Mouse (Mus musculus): ENCODE results near the gene Olfr693. TPM values are rescaled to one million over a fixed set of nuclear protein-coding genes. Genes with fewer than 3 reads are reported as not detected.
"Not testable (repeated sequence)": the region's sequence is repeated elsewhere in the genome, so short reads cannot be mapped to it uniquely, and the experiment has no call there.

Gene Olfr693
- polyA plus RNA-seq (2012; fragmentation: generic; extraction: Trizol): not detected
- long read RNA-seq, experiment 1: 0 reads
- long read RNA-seq, experiment 2: 0 reads

GRCm38 (mm10) chr7:106680484-106680883, at the start of gene Olfr693:
Olfr693 (minus strand) TSS chr7:106680584.
- H3K79me2 ChIP-seq (ENCODE audit: control insufficient read depth, insufficient read depth): no peaks in the 10 kb centered on the region
- no peak for TF ChIP-seq USF1 (IDR thresholded peaks at IDR 0.05; ENCODE audit: low read depth)
- no peak for TF ChIP-seq CTCF (IDR thresholded peaks at IDR 0.05; ENCODE audit: control insufficient read depth, insufficient read depth, insufficient read length)
- TF ChIP-seq CEBPB (IDR thresholded peaks at IDR 0.05; ENCODE audit: low read depth): no peak
- no peak for TF ChIP-seq MYOG (IDR thresholded peaks at IDR 0.05; ENCODE audit: control insufficient read depth, extremely low read depth, insufficient read length)
- no peak for TF ChIP-seq MAX (IDR thresholded peaks at IDR 0.05)
- no peak for TF ChIP-seq MYOD1 (IDR thresholded peaks at IDR 0.05; ENCODE audit: control insufficient read depth, insufficient read length, low read depth)
- TF ChIP-seq FOSL1 (IDR thresholded peaks at IDR 0.05; ENCODE audit: insufficient read depth, low read length, poor library complexity, severe bottlenecking): no peak
- no peaks in the 10 kb centered on the region for H3K27me3 ChIP-seq (ENCODE audit: control insufficient read depth, insufficient read depth, insufficient read length)
- no peaks in the 10 kb centered on the region for H3K36me3 ChIP-seq (ENCODE audit: control insufficient read depth, insufficient read depth)
- H3K79me3 ChIP-seq (ENCODE audit: low read depth): no peaks in the 10 kb centered on the region
- H3K4me3 ChIP-seq (ENCODE audit: insufficient read depth, poor library complexity, severe bottlenecking): no peak within 1 kb of the TSS
- no peak within 1 kb of the TSS for H3ac ChIP-seq (ENCODE audit: control insufficient read depth, insufficient read length, low read depth)

DNA sequence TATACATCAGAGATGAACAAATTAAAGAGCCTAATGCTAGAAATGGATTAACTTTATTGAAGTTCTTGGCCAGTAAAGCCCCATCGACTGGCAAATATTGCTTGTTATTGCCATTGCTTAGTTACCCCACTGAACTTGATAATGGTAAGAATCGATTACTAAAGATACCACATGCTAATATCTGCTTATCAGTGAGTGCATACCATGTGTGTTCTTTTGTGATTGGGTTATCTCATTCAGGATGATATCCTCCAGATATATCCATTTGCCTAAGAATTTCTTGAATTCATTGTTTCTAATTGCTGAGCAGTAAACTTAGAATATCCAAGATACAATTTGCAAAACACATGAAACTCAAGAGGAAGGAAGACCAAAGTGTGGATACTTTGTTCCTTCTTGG, 45.3 kb upstream of the Olfr693 start:
- not testable (repeated sequence) for H3K79me3 ChIP-seq (ENCODE audit: low read depth); H3K4me3 ChIP-seq (ENCODE audit: insufficient read depth, poor library complexity, severe bottlenecking); H3K27me3 ChIP-seq (ENCODE audit: control insufficient read depth, insufficient read depth, insufficient read length); H3K79me2 ChIP-seq (ENCODE audit: control insufficient read depth, insufficient read depth); H3ac ChIP-seq (ENCODE audit: control insufficient read depth, insufficient read length, low read depth); H3K36me3 ChIP-seq (ENCODE audit: control insufficient read depth, insufficient read depth)

GRCm38 (mm10) chr7:106716296-106716695, 35.9 kb upstream of the Olfr693 start, which contains the start of gene Olfr695:
Olfr695 (minus strand) TSS chr7:106716396.
- no peak for TF ChIP-seq CEBPB (IDR thresholded peaks at IDR 0.05; ENCODE audit: low read depth)
- TF ChIP-seq FOSL1 (IDR thresholded peaks at IDR 0.05; ENCODE audit: insufficient read depth, low read length, poor library complexity, severe bottlenecking): no peak
- Histone ChIP-seq H3K36me3 (ENCODE audit: control insufficient read depth, insufficient read depth) (no peaks in the 10 kb centered on the region), H3K79me3 (ENCODE audit: low read depth) (no peaks in the 10 kb centered on the region), H3K27me3 (ENCODE audit: control insufficient read depth, insufficient read depth, insufficient read length) (no peaks in the 10 kb centered on the region), H3K4me3 (ENCODE audit: insufficient read depth, poor library complexity, severe bottlenecking) (no peak within 1 kb of the TSS), H3K79me2 (ENCODE audit: control insufficient read depth, insufficient read depth) (no peaks in the 10 kb centered on the region), H3ac (ENCODE audit: control insufficient read depth, insufficient read length, low read depth) (no peak within 1 kb of the TSS)

DNA sequence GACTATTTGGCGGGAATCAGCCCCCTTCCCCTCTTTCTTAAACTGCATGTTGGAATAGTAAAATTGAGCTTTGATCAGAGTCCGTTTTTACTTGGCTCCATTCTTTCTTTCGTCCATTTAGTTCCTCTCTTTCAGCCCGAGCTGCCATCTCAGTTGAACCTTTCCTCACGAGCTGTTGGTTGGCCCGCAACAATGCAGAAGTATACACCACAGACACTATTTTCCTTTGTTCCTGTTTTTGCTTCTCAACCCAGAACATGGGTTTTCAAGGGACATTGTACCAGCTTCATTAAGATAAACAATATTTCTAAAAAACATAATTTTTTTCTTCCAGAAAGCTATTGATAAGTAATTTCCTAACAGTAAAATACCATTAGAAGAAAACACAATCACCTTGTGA, 31.1 kb upstream of the Olfr693 start:
- H3K79me2 ChIP-seq (ENCODE audit: control insufficient read depth, insufficient read depth): no peaks in the 10 kb centered on the region
- no peaks in the 10 kb centered on the region for H3K36me3 ChIP-seq (ENCODE audit: control insufficient read depth, insufficient read depth)
- H3K4me3 ChIP-seq (ENCODE audit: insufficient read depth, poor library complexity, severe bottlenecking): no peak overlapping the region
- TF ChIP-seq MYOG (IDR thresholded peaks at IDR 0.05; ENCODE audit: control insufficient read depth, extremely low read depth, insufficient read length) (no peak), MAX (IDR thresholded peaks at IDR 0.05) (no peak), USF1 (IDR thresholded peaks at IDR 0.05; ENCODE audit: low read depth) (no peak), MYOD1 (IDR thresholded peaks at IDR 0.05; ENCODE audit: control insufficient read depth, insufficient read length, low read depth) (no peak), FOSL1 (IDR thresholded peaks at IDR 0.05; ENCODE audit: insufficient read depth, low read length, poor library complexity, severe bottlenecking) (no peak), CEBPB (IDR thresholded peaks at IDR 0.05; ENCODE audit: low read depth) (no peak), CTCF (IDR thresholded peaks at IDR 0.05; ENCODE audit: control insufficient read depth, insufficient read depth, insufficient read length) (no peak)
- no peaks in the 10 kb centered on the region for H3K27me3 ChIP-seq (ENCODE audit: control insufficient read depth, insufficient read depth, insufficient read length)
- no peak overlapping the region for H3ac ChIP-seq (ENCODE audit: control insufficient read depth, insufficient read length, low read depth)
- H3K79me3 ChIP-seq (ENCODE audit: low read depth): no peaks in the 10 kb centered on the region

DNA sequence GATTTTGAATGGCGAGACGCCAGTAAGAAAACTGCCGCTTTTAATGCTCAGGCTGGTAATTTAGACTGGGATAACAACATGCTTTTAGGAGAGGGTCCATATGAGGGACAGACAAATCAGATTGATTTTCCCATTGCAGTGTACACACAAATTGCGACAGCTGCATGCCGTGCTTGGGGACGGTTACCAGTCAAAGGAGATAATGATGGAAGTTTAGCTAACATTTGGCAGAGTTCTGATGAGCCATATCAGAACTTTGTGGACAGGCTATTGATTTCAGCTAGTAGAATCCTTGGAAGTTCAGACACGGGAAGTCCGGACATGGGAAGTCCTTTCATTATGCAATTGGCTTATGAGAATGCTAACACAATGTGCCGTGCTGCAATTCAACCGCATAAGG, 27.3 kb upstream of the Olfr693 start:
- not testable (repeated sequence) for H3K36me3 ChIP-seq (ENCODE audit: control insufficient read depth, insufficient read depth); H3K27me3 ChIP-seq (ENCODE audit: control insufficient read depth, insufficient read depth, insufficient read length); H3K4me3 ChIP-seq (ENCODE audit: insufficient read depth, poor library complexity, severe bottlenecking); H3K79me2 ChIP-seq (ENCODE audit: control insufficient read depth, insufficient read depth); H3K79me3 ChIP-seq (ENCODE audit: low read depth); H3ac ChIP-seq (ENCODE audit: control insufficient read depth, insufficient read length, low read depth)

- Histone ChIP-seq H3ac (ENCODE audit: control insufficient read depth, insufficient read length, low read depth) (no peak overlapping the region), H3K36me3 (ENCODE audit: control insufficient read depth, insufficient read depth) (no peaks in the 10 kb centered on the region), H3K4me3 (ENCODE audit: insufficient read depth, poor library complexity, severe bottlenecking) (no peak overlapping the region), H3K27me3 (ENCODE audit: control insufficient read depth, insufficient read depth, insufficient read length) (no peaks in the 10 kb centered on the region), H3K79me3 (ENCODE audit: low read depth) (no peaks in the 10 kb centered on the region), H3K79me2 (ENCODE audit: control insufficient read depth, insufficient read depth) (no peaks in the 10 kb centered on the region)
- no peak for TF ChIP-seq FOSL1 (IDR thresholded peaks at IDR 0.05; ENCODE audit: insufficient read depth, low read length, poor library complexity, severe bottlenecking)
- no peak for TF ChIP-seq USF1 (IDR thresholded peaks at IDR 0.05; ENCODE audit: low read depth)
- TF ChIP-seq MYOD1 (IDR thresholded peaks at IDR 0.05; ENCODE audit: control insufficient read depth, insufficient read length, low read depth): no peak
- no peak for TF ChIP-seq MAX (IDR thresholded peaks at IDR 0.05)
- no peak for TF ChIP-seq MYOG (IDR thresholded peaks at IDR 0.05; ENCODE audit: control insufficient read depth, extremely low read depth, insufficient read length)
- no peak for TF ChIP-seq CEBPB (IDR thresholded peaks at IDR 0.05; ENCODE audit: low read depth)
- TF ChIP-seq CTCF (IDR thresholded peaks at IDR 0.05; ENCODE audit: control insufficient read depth, insufficient read depth, insufficient read length): no peak
Observed at GRCm38 (mm10) chr7:106696891-106697290, 16.5 kb upstream of the Olfr693 start.

Measured in C2C12 (cell line).